Mouse (Mus musculus): ENCODE measurements around the gene Slc6a13.

DNA sequence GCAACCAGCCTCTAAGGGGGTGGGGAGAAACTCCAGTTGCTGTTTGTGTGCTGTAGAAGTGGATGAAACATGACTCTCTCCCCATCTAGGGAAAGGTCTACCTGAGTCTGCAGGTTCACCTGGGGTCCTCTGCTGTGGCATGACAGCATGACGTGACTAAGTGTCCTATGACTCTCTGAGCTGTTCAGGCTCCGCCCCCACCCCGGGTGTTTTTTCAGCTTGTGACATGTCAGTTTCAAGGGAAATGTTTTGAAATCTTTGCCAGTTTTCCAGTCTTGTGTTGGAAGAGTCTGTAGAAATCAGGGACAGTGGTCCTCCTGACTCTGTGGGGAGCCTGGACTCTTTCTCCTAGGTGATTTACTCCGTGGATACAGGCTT lies 38.5 kb downstream of the Slc6a13 start:
- no peak for TF ChIP-seq CTCF (IDR thresholded peaks at IDR 0.05; ENCODE audit: borderline replicate concordance, control insufficient read depth, extremely low read depth, insufficient read depth, low read length, poor library complexity)
- no peak for TF ChIP-seq POLR2A (IDR thresholded peaks at IDR 0.05; ENCODE audit: control insufficient read depth, extremely low read depth, insufficient read depth, low read length, poor library complexity)

Data from thymus, adult 2 months (tissue).